Mouse (Mus musculus): ENCODE measurements around the gene Myl7. TPM values are rescaled to one million over a fixed set of nuclear protein-coding genes. Genes with fewer than 3 reads are reported as not detected.

Myl7 gene
- polyA plus RNA-seq (2012; rRNA removed): 0.15 TPM in 1 of 2 replicates, not detected in the other

DNA sequence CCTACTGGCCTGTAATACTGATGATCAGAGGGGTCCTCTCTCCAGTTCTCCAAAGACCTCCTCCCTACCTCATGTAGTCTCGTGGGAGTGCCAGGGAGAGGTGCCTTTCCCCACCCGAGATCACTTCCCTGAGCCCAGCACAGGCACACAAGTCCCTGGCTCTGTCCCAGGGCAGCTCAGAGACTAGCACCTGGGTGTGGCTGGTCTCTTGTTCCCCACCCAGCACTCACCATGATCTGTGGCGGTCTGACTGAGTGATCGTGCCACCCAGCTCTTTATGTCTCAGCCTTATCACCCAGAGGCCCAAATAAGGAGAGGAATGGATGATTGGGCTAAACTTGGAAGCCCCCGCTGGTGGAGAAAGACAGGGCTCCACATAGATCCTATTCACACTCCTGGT, at the start of gene Myl7:
TSS of gene Myl7 (minus strand) at position 252 of the 400 bp plus-strand sequence.

DNA sequence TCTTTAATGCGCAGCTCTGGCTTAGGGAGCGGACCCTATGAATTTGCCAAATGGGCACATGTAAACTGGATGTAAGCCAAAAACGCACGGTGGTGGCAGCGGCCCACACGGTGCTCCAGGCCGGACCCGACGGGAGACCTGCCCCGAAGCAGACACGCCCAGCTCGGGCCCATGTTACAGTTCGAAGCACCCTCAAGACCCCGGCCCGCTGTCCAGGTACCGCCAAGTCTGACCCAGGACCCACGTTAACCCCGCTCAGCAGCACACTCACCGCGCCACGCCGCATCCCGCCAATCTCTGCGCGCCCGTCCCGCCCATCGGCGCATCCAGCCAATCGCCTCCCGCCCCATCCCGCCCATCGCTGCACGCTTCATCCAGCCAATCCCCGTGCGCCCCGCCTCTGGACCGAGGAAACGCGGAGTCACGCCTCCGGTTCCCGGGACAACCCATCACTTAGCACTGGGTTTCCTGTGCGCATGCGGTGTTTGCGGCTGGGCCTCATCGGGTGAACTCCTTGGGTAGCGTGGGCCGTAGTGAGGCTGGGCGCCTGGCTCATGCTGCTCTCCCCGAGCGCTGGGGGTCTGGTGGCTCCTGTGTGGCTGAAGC, 20.6 kb downstream of the Myl7 start, which contains the start of gene Pold2:
TSS of gene Pold2 (minus strand) at position 372 of the 606 bp plus-strand sequence.

DNA sequence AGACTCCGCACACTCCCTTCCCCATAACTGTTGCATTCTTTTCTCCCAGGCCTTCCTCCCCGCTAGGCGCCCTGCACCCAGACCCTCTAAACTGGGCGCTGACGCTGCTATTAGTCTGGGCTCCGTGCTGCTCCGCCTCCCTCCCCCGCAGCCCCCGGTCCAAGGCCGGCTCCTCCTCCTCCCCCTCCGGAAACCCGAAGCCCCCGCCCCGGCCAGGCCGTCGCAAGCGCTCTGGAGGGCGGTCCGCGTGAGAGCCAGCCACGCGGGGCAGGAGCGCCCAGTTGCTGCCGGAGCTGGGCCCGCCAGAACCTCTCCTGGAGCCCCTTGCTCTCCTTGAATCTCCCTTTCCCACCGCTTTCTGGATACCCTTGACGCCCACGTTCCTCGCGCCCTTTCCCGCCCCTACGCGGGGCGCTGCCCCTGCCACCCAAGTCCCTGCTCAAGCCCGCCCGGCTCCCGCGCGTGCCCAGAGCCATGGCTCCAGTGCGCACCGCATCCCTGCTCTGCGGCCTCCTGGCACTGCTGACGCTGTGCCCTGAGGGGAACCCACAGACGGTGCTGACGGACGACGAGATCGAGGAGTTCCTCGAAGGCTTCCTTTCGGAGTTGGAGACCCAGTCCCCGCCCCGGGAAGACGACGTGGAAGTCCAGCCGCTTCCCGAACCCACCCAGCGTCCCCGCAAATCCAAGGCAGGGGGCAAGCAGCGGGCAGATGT, 36.7 kb downstream of the Myl7 start, which contains the start of gene Aebp1:
TSS of gene Aebp1 (plus strand) at position 270 of the 716 bp plus-strand sequence.

Other genes starting within 250 kb of the Myl7 start
- gene Mrps24, start 183.1 kb downstream of the Myl7 start, polyA plus RNA-seq (2012; rRNA removed): 132 and 145 TPM in 2 replicates
- 18.5 and 18.8 TPM in 2 replicates for gene Urgcp, start 136.4 kb downstream of the Myl7 start, polyA plus RNA-seq (2012; rRNA removed)
- gene Dbnl, start 110.3 kb downstream of the Myl7 start, polyA plus RNA-seq (2012; rRNA removed): 116 and 120 TPM in 2 replicates
- 0.75 and 10.4 TPM in 2 replicates for gene Pgam2, start 95.0 kb downstream of the Myl7 start, polyA plus RNA-seq (2012; rRNA removed)
- gene Polm, start 60.8 kb downstream of the Myl7 start, polyA plus RNA-seq (2012; rRNA removed): 20.6 and 21.3 TPM in 2 replicates
- 17.5 and 33.2 TPM in 2 replicates for gene Aebp1, start 36.8 kb downstream of the Myl7 start, polyA plus RNA-seq (2012; rRNA removed)
- 97.8 and 108 TPM in 2 replicates for gene Pold2, start 20.5 kb downstream of the Myl7 start, polyA plus RNA-seq (2012; rRNA removed)
- gene Gck, start 51.3 kb upstream of the Myl7 start, polyA plus RNA-seq (2012; rRNA removed): 3.5 and 3.7 TPM in 2 replicates
- gene Ykt6, start 56.9 kb upstream of the Myl7 start, polyA plus RNA-seq (2012; rRNA removed): 96.0 and 102 TPM in 2 replicates
- 83.2 and 84.4 TPM in 2 replicates for gene Camk2b, start 167.6 kb upstream of the Myl7 start, polyA plus RNA-seq (2012; rRNA removed)